Mouse (Mus musculus) heart, adult 2 months (tissue): ENCODE data around the gene Dnaic1.

ENCODE experiments used
- CTCF ChIP-seq: fragments of 200-600 bp; IDR thresholded peaks from 2 replicates; pipeline ENCODE4 v1.8.1; 2022; ENCODE audit warnings: antibody characterized with exemption, mild to moderate bottlenecking, moderate library complexity
- POLR2A ChIP-seq: fragments of 200-500 bp; IDR thresholded peaks from 2 replicates; pipeline ENCODE4 v1.6.1; 2011; ENCODE audit warnings: mild to moderate bottlenecking, low read depth, low read length, control low read depth; ENCODE audit not compliant: insufficient read depth

GRCm38 (mm10) chr4:41641199-41641822 is 71.7 kb downstream of the Dnaic1 start:
- TF ChIP-seq CTCF = no peak
- no peak for TF ChIP-seq POLR2A
